Mouse (Mus musculus): ENCODE measurements around the gene Cmip.

Cmip gene

GRCm38 (mm10) chr8:117257029-117257820 is at the start of gene Cmip:
Cmip (plus strand) TSS chr8:117257064.
- in situ Hi-C loops (cut with MboI) = no loop called here

GRCm38 (mm10) chr8:117209150-117209549 is 47.7 kb upstream of the Cmip start:
- in situ Hi-C loops (cut with MboI) = no loop called here

GRCm38 (mm10) chr8:117212100-117212499 is 44.8 kb upstream of the Cmip start:
- in situ Hi-C loops (cut with MboI) = no loop called here

- in situ Hi-C loops (cut with MboI) = no loop called here
These were observed 39.1 kb upstream of the Cmip start for GRCm38 (mm10) chr8:117217724-117218123.

GRCm38 (mm10) chr8:117222396-117222795 is 34.5 kb upstream of the Cmip start:
- in situ Hi-C loops (cut with MboI) = loop anchor here (5.0 kb wide), 1 partner anchor 250 kb away; no protein-coding TSS in a partner anchor

- in situ Hi-C loops (cut with MboI) = loop anchor here (5.0 kb wide), 1 partner anchor 248 kb away; no protein-coding TSS in a partner anchor
These were observed 32.2 kb upstream of the Cmip start for GRCm38 (mm10) chr8:117224630-117225029.

GRCm38 (mm10) chr8:117226306-117226705 is 30.6 kb upstream of the Cmip start:
- in situ Hi-C loops (cut with MboI) = no loop called here

- in situ Hi-C loops (cut with MboI) = no loop called here
These were observed 29.5 kb upstream of the Cmip start for GRCm38 (mm10) chr8:117227339-117227738.

GRCm38 (mm10) chr8:117233199-117233598 is 23.7 kb upstream of the Cmip start:
- in situ Hi-C loops (cut with MboI) = no loop called here

- in situ Hi-C loops (cut with MboI) = no loop called here
These were observed 20.3 kb upstream of the Cmip start for GRCm38 (mm10) chr8:117236531-117236930.

- in situ Hi-C loops (cut with MboI) = no loop called here
These were observed 16.5 kb upstream of the Cmip start for GRCm38 (mm10) chr8:117240326-117240725.

GRCm38 (mm10) chr8:117240841-117241494 is 15.9 kb upstream of the Cmip start:
- in situ Hi-C loops (cut with MboI) = no loop called here

GRCm38 (mm10) chr8:117241848-117242247 is 15.0 kb upstream of the Cmip start:
- in situ Hi-C loops (cut with MboI) = no loop called here

- in situ Hi-C loops (cut with MboI) = no loop called here
These were observed 14.6 kb upstream of the Cmip start for GRCm38 (mm10) chr8:117242286-117242685.

- in situ Hi-C loops (cut with MboI) = no loop called here
These were observed 12.3 kb upstream of the Cmip start for GRCm38 (mm10) chr8:117244601-117245000.

- in situ Hi-C loops (cut with MboI) = no loop called here
These were observed 8.5 kb upstream of the Cmip start for GRCm38 (mm10) chr8:117248341-117248740.

GRCm38 (mm10) chr8:117251086-117251681 is 5.7 kb upstream of the Cmip start:
- in situ Hi-C loops (cut with MboI) = no loop called here

- in situ Hi-C loops (cut with MboI) = no loop called here
These were observed 4.2 kb upstream of the Cmip start for GRCm38 (mm10) chr8:117252650-117253049.

- in situ Hi-C loops (cut with MboI) = no loop called here
These were observed 3.2 kb upstream of the Cmip start for GRCm38 (mm10) chr8:117253390-117254269.

GRCm38 (mm10) chr8:117254496-117254895 is 2.4 kb upstream of the Cmip start:
- in situ Hi-C loops (cut with MboI) = no loop called here

GRCm38 (mm10) chr8:117256292-117256938 is 449 bp upstream of the Cmip start:
- in situ Hi-C loops (cut with MboI) = no loop called here

Data from mature B cell (primary cell).